Mouse (Mus musculus): ENCODE measurements at regions not wholly inside any gene's neighbourhood (a gene's known extent, or its start where the extent isn't known, plus 50 kb on each side); places are given as distances from the start of the nearest gene placed in this dataset.

DNA sequence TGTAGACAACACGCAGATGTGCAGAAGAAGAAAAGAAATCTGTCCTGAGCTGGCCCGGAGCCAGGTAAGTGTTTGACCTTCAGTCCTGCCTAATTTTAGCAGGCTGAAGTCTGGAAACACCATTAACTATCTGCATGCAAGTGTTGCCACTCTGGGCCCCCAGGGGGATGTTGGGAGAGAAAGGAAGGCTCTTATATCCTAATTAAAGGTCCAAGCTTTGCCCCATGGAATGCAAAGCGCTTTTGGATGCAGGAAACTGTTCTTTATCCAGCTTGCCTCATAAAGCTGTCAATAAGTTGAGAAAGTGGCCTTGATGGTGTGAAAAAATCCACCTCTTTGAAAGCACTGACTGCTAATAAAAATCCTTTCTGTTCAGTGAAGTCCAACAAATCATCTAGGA lies 145.1 kb upstream of the Elac2 start:
- TF ChIP-seq CTCF (IDR thresholded peaks at IDR 0.05; ENCODE audit: low read depth, low read length): no peak
- TF ChIP-seq POLR2A (IDR thresholded peaks at IDR 0.05; ENCODE audit: extremely low read depth, insufficient read depth, low read length): no peak
